Comparison of ENCODE assay signal across 8 mouse cellular contexts in the genomic region with DNA sequence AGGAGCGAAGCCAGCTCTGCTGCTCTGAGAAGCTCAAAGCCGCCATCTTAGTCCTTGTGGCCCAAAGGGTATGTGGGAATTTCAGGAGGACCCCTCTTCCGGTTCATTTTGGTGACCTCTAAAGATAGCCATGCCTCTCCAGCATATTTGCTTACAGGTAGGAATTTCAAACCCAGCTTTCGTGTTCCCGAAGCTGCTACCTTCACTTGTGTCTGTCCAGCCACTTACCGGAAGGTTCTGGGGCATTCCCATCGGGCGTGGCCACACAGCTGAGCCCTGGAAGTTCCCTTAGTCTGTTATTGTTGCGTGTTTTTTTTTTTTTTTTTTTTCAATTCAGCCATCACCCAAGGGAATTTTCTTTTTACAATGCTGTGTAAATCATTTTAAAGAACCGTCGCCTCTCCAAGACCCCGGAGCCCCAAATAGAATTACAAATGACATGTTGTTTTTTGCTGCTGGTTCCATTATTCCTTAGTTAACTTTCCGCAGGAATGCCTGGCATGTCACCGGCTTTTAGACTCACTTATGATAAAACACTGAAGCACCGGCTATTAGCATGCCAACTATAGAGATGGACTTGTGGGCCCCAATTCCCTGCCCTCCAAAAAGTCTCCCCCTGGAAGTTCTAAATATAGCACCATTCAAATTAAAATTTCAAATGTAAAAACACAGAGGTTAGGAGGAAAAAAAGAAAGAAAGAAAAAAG. TPM values are rescaled to one million over a fixed set of nuclear protein-coding genes. Genes with fewer than 3 reads are reported as not detected.
DNase-seq lines count a peak whose midpoint lies in the region; ATAC-seq and TF ChIP-seq lines count a peak whose summit lies in the region.

No protein-coding gene starts in this region.

- H3K4me2 ChIP-seq in intestine, embryonic 14.5 days (ENCODE audit: low read length): peak overlapping the region; percentile 20; the same call in 1 of the 2 replicates
- no peak overlapping the region for H3K4me2 ChIP-seq in intestine, postnatal 0 days (replicated peaks; ENCODE audit: low read depth)
- H3K4me2 ChIP-seq in forebrain, embryonic 16.5 days (ENCODE audit: low read length): peak overlapping the region; percentile 31; the same call in 1 of the 2 replicates
- H3K4me2 ChIP-seq in kidney, embryonic 14.5 days (replicated peaks; ENCODE audit: low read depth, low read length): peak overlapping the region; percentile 12; the same call in 1 of the 2 replicates
- peak overlapping the region; percentile 11; the same call in 1 of the 2 replicates for H3K4me2 ChIP-seq in neural tube, embryonic 15.5 days

- H3K36me3 ChIP-seq in intestine, embryonic 14.5 days (ENCODE audit: control insufficient read depth, insufficient read depth, low read length): no peaks in the 10 kb centered on the region
- H3K36me3 ChIP-seq in intestine, postnatal 0 days (ENCODE audit: control insufficient read depth, insufficient read depth): no peaks in the 10 kb centered on the region
- H3K36me3 ChIP-seq in forebrain, embryonic 16.5 days (ENCODE audit: control insufficient read depth, insufficient read depth): no peaks in the 10 kb centered on the region
- no peaks in the 10 kb centered on the region for H3K36me3 ChIP-seq in kidney, embryonic 14.5 days (ENCODE audit: control insufficient read depth, insufficient read depth, low read length)
- no peaks in the 10 kb centered on the region for H3K36me3 ChIP-seq in neural tube, embryonic 15.5 days

- TF ChIP-seq CTCF in intestine, postnatal 0 days (IDR thresholded peaks at IDR 0.05; ENCODE audit: low read depth): no peak

- H3K9ac ChIP-seq in intestine, embryonic 14.5 days (ENCODE audit: low read length): no peak overlapping the region
- H3K9ac ChIP-seq in intestine, postnatal 0 days (ENCODE audit: low read depth, low read length): no peak overlapping the region
- H3K9ac ChIP-seq in forebrain, embryonic 16.5 days (replicated peaks; ENCODE audit: low read depth, low read length): no peak overlapping the region
- H3K9ac ChIP-seq in kidney, embryonic 14.5 days (ENCODE audit: low read depth, low read length): no peak overlapping the region
- no peak overlapping the region for H3K9ac ChIP-seq in neural tube, embryonic 15.5 days (replicated peaks)

- H3K4me1 ChIP-seq in intestine, embryonic 14.5 days (replicated peaks; ENCODE audit: control insufficient read depth, insufficient read depth, low read length): peaks cover 23% of the 10 kb centered on the region
- H3K4me1 ChIP-seq in intestine, postnatal 0 days (replicated peaks; ENCODE audit: control insufficient read depth, insufficient read depth, low read length): 0 out of 2 replicates have a peak, but pooled peaks cover 11% of the 10 kb centered on the region
- H3K4me1 ChIP-seq in forebrain, embryonic 16.5 days (replicated peaks; ENCODE audit: control insufficient read depth, insufficient read depth, low read length): peaks cover 16% of the 10 kb centered on the region
- peaks cover 13% of the 10 kb centered on the region; the same call in 1 of the 2 replicates for H3K4me1 ChIP-seq in kidney, embryonic 14.5 days (ENCODE audit: control insufficient read depth, insufficient read depth, low read length)
- peaks cover 15% of the 10 kb centered on the region for H3K4me1 ChIP-seq in neural tube, embryonic 15.5 days

- WGBS in intestine, embryonic 14.5 days: 61% methylated on average over 15 of the region's 15 CpGs
- 66% methylated on average over 15 of the region's 15 CpGs for WGBS in intestine, postnatal 0 days
- 35% methylated on average over 15 of the region's 15 CpGs for WGBS in forebrain, embryonic 16.5 days
- WGBS in kidney, embryonic 14.5 days: 34% methylated on average over 15 of the region's 15 CpGs
- WGBS in neural tube, embryonic 15.5 days: 32% methylated on average over 15 of the region's 15 CpGs

- ATAC-seq in intestine, embryonic 14.5 days (replicated peaks; ENCODE audit: low FRiP score, low TSS enrichment, low read depth): no peak
- ATAC-seq in intestine, postnatal 0 days: no peak
- ATAC-seq in forebrain, embryonic 16.5 days: peak; percentile 36; the same call in 1 of the 2 replicates
- peak; percentile 34; the same call in 1 of the 2 replicates for ATAC-seq in kidney, embryonic 14.5 days (ENCODE audit: low FRiP score, low TSS enrichment)
- no peak for ATAC-seq in neural tube, embryonic 15.5 days (ENCODE audit: low FRiP score)
- no peak for ATAC-seq in cerebellum, adult (ENCODE audit: insufficient number of reproducible peaks, low FRiP score, low TSS enrichment)

- H3K9me3 ChIP-seq in intestine, embryonic 14.5 days (ENCODE audit: control insufficient read depth, low read length): no peaks in the 10 kb centered on the region
- no peaks in the 10 kb centered on the region for H3K9me3 ChIP-seq in intestine, postnatal 0 days (ENCODE audit: control insufficient read depth)
- H3K9me3 ChIP-seq in forebrain, embryonic 16.5 days (ENCODE audit: control insufficient read depth, low read length): no peaks in the 10 kb centered on the region
- H3K9me3 ChIP-seq in kidney, embryonic 14.5 days (ENCODE audit: control insufficient read depth, low read length): no peaks in the 10 kb centered on the region
- H3K9me3 ChIP-seq in neural tube, embryonic 15.5 days (replicated peaks): no peaks in the 10 kb centered on the region

- DNase-seq in intestine, embryonic 14.5 days (ENCODE audit: low spot score): no peak
- no peak for DNase-seq in frontal cortex, postnatal 10 days (ENCODE audit: low spot score in 2 of 2)
- DNase-seq in thymus, postnatal 25 days: no peak

- H3K27me3 ChIP-seq in intestine, embryonic 14.5 days (replicated peaks; ENCODE audit: control insufficient read depth, insufficient read depth, low read length): 0 out of 2 replicates have a peak, but pooled peaks cover 4% of the 10 kb centered on the region
- H3K27me3 ChIP-seq in intestine, postnatal 0 days (replicated peaks; ENCODE audit: control insufficient read depth, insufficient read depth, low read length): no peaks in the 10 kb centered on the region
- H3K27me3 ChIP-seq in forebrain, embryonic 16.5 days (replicated peaks; ENCODE audit: control insufficient read depth, insufficient read depth, low read length): peaks cover 5% of the 10 kb centered on the region
- H3K27me3 ChIP-seq in kidney, embryonic 14.5 days (ENCODE audit: control insufficient read depth, insufficient read depth, low read length): 0 out of 2 replicates have a peak, but pooled peaks cover under 1% of the 10 kb centered on the region
- H3K27me3 ChIP-seq in neural tube, embryonic 15.5 days (replicated peaks): peaks cover 16% of the 10 kb centered on the region

- H3K4me3 ChIP-seq in intestine, embryonic 14.5 days (ENCODE audit: low read depth, low read length): no peak overlapping the region
- no peak overlapping the region for H3K4me3 ChIP-seq in intestine, postnatal 0 days (ENCODE audit: low read depth, low read length)
- H3K4me3 ChIP-seq in forebrain, embryonic 16.5 days (replicated peaks; ENCODE audit: low read length): no peak overlapping the region
- no peak overlapping the region; the same call in 1 of the 2 replicates for H3K4me3 ChIP-seq in kidney, embryonic 14.5 days (ENCODE audit: low read length)
- no peak overlapping the region for H3K4me3 ChIP-seq in neural tube, embryonic 15.5 days (replicated peaks)

- H3K27ac ChIP-seq in intestine, embryonic 14.5 days (ENCODE audit: low read depth): peak overlapping the region; percentile 78
- no peak overlapping the region for H3K27ac ChIP-seq in intestine, postnatal 0 days (ENCODE audit: low read depth, low read length)
- H3K27ac ChIP-seq in forebrain, embryonic 16.5 days (ENCODE audit: low read length): peak overlapping the region; percentile 54
- H3K27ac ChIP-seq in kidney, embryonic 14.5 days (ENCODE audit: low read depth, low read length): peak overlapping the region; percentile 84
- H3K27ac ChIP-seq in neural tube, embryonic 15.5 days (replicated peaks): no peak overlapping the region

RNA-seq across cellular contexts. Expression of a gene that starts 5.1 kb away (rescaled TPM):
- 9.2 and 10.8 TPM in 2 replicates for polyA plus RNA-seq in intestine, embryonic 14.5 days (2014; fragmentation: Nextera tagmentation; extraction: Ambion mirVana)
- 3.3 and 3.6 TPM in 2 replicates for polyA plus RNA-seq in intestine, postnatal 0 days (2015; fragmentation: Nextera tagmentation; extraction: Ambion mirVana)
- 1.6 and 2.0 TPM in 2 replicates for polyA plus RNA-seq in forebrain, embryonic 16.5 days (2015; fragmentation: Nextera tagmentation; extraction: Ambion mirVana)
- 24.5 and 44.2 TPM in 2 replicates for polyA plus RNA-seq in kidney, embryonic 14.5 days (2014; fragmentation: Nextera tagmentation; extraction: Ambion mirVana)
- polyA plus RNA-seq in neural tube, embryonic 15.5 days (2015; fragmentation: Nextera tagmentation; extraction: Ambion mirVana): 1.6 and 3.9 TPM in 2 replicates

Comparison
In these comparisons a context has a peak if more than half of its experiments do, and no peak if none do; other contexts are left out.
1. H3K27ac ChIP-seq: peak in intestine, embryonic 14.5 days (single experiment), forebrain, embryonic 16.5 days (single experiment) and kidney, embryonic 14.5 days (single experiment); none in intestine, postnatal 0 days (single experiment) and neural tube, embryonic 15.5 days (single experiment).
2. ATAC-seq: peak in forebrain, embryonic 16.5 days (single experiment) and kidney, embryonic 14.5 days (single experiment); none in intestine, embryonic 14.5 days (single experiment), intestine, postnatal 0 days (single experiment), neural tube, embryonic 15.5 days (single experiment) and cerebellum, adult (single experiment).